Mouse (Mus musculus) midbrain, embryonic 15.5 days (tissue): ENCODE data around the gene Dpy30. TPM values are rescaled to one million over a fixed set of nuclear protein-coding genes. Genes with fewer than 3 reads are reported as not detected.
"Not testable (repeated sequence)": the region's sequence is repeated elsewhere in the genome, so short reads cannot be mapped to it uniquely, and the experiment has no call there.

Experiments
- ATAC-seq: fragments of 200-750 bp; cut with Nextera tagmentation; replicated peaks from 2 replicates; pipeline ENCODE4 v1.8.0; 2017; ENCODE audit warnings: moderate TSS enrichment
- H3K27ac ChIP-seq: fragments of 300-500 bp; sonication (generic); 2 replicates; pipeline ENCODE4 v1.5.1; 2015; ENCODE audit warnings: mild to moderate bottlenecking, inconsistent platforms
- H3K27me3 ChIP-seq: fragments of 300-500 bp; sonication (generic); replicated peaks from 2 replicates; pipeline ENCODE4 v1.6.1; 2015; ENCODE audit warnings: inconsistent platforms
- H3K36me3 ChIP-seq: fragments of 300-500 bp; sonication (generic); replicated peaks from 2 replicates; pipeline ENCODE4 v1.6.1; 2015; ENCODE audit warnings: inconsistent platforms
- H3K4me1 ChIP-seq: fragments of 300-500 bp; sonication (generic); 2 replicates; pipeline ENCODE4 v1.6.1; 2015; ENCODE audit warnings: inconsistent platforms
- H3K4me2 ChIP-seq: fragments of 300-500 bp; sonication (generic); 2 replicates; pipeline ENCODE4 v1.6.1; 2015; ENCODE audit warnings: inconsistent platforms, mild to moderate bottlenecking, moderate library complexity
- H3K4me3 ChIP-seq: fragments of 300-500 bp; sonication (generic); 2 replicates; pipeline ENCODE4 v1.5.1; 2015; ENCODE audit warnings: mild to moderate bottlenecking, inconsistent platforms
- H3K9ac ChIP-seq: fragments of 300-500 bp; sonication (generic); 2 replicates; pipeline ENCODE4 v1.6.1; 2015; ENCODE audit warnings: mild to moderate bottlenecking, inconsistent platforms
- H3K9me3 ChIP-seq: fragments of 300-500 bp; sonication (generic); 2 replicates; pipeline ENCODE4 v1.6.1; 2016; ENCODE audit warnings: inconsistent platforms
- WGBS: fragments of 180-500 bp; shearing (Covaris S2); methylation state at CpG from one replicate; pipeline ENCODE4 v1.1.7; 2015; ENCODE audit warnings: mixed read lengths; 5-methylcytosine and 5-hydroxymethylcytosine counted together
- polyA plus RNA-seq: library from polyadenylated mRNA; unstranded; fragments of >200 nt; fragmentation: Nextera tagmentation; extraction: Ambion mirVana; gene quantifications from 2 replicates; pipeline ENCODE4 v1.2.1, GENCODE M21; 2015

Dpy30 gene
- polyA plus RNA-seq, result 182 and 191 TPM in 2 replicates

- no peaks in the 10 kb centered on the region for H3K4me1 ChIP-seq
- no peak for ATAC-seq
- H3K27me3 ChIP-seq, result no peaks in the 10 kb centered on the region
- H3K9me3 ChIP-seq, result no peaks in the 10 kb centered on the region
- 78% methylated on average over 2 of the region's 2 CpGs for WGBS
- H3K4me3 ChIP-seq, result no peak within 1 kb of the TSS
- H3K4me2 ChIP-seq, result no peak within 1 kb of the TSS
- H3K9ac ChIP-seq, result no peak within 1 kb of the TSS
- no peak within 1 kb of the TSS for H3K27ac ChIP-seq
- no peaks in the 10 kb centered on the region for H3K36me3 ChIP-seq
Measured at GRCm38 (mm10) chr17:74323844-74324243, at the start of gene Dpy30. TSS of gene Dpy30 (minus strand) at chr17:74323944.

GRCm38 (mm10) chr17:74363592-74363991, 39.8 kb upstream of the Dpy30 start:
- peaks cover 11% of the 10 kb centered on the region; the same call in 1 of the 2 replicates for H3K36me3 ChIP-seq
- no peak overlapping the region for H3K4me2 ChIP-seq
- no peak overlapping the region for H3K4me3 ChIP-seq
- H3K9ac ChIP-seq, result no peak overlapping the region
- H3K27ac ChIP-seq, result no peak overlapping the region
- no peak for ATAC-seq
- H3K27me3 ChIP-seq, result no peaks in the 10 kb centered on the region
- H3K9me3 ChIP-seq, result no peaks in the 10 kb centered on the region
- WGBS, result 87% methylated on average over 1 of the region's 1 CpGs
- no peaks in the 10 kb centered on the region for H3K4me1 ChIP-seq

- Histone ChIP-seq H3K27me3 (no peaks in the 10 kb centered on the region), H3K4me3 (peak overlapping the region; percentile 100), H3K36me3 (no peaks in the 10 kb centered on the region), H3K27ac (no peak overlapping the region), H3K9ac (peak overlapping the region; percentile 7; the same call in 1 of the 2 replicates), H3K4me2 (peak overlapping the region; percentile 55), H3K4me1 (peaks cover 43% of the 10 kb centered on the region), H3K9me3 (no peaks in the 10 kb centered on the region)
- WGBS, result 30% methylated on average over 5 of the region's 5 CpGs
- ATAC-seq, result no peak
Measured at GRCm38 (mm10) chr17:74341151-74341550, 17.4 kb upstream of the Dpy30 start.

GRCm38 (mm10) chr17:74338937-74339804, 15.4 kb upstream of the Dpy30 start, which contains the start of gene Spast:
TSS of gene Spast (plus strand) at chr17:74338987.
- Histone ChIP-seq H3K4me3 (peak within 1 kb of the TSS; percentile 100), H3K4me2 (peak within 1 kb of the TSS; percentile 55), H3K27ac (peak within 1 kb of the TSS; percentile 98), H3K36me3 (no peaks in the 10 kb centered on the region), H3K27me3 (no peaks in the 10 kb centered on the region), H3K4me1 (peaks cover 43% of the 10 kb centered on the region), H3K9ac (peak within 1 kb of the TSS; percentile 99), H3K9me3 (no peaks in the 10 kb centered on the region)
- WGBS, result under 1% methylated on average over 84 of the region's 90 CpGs
- ATAC-seq, result peak; percentile 75

- Histone ChIP-seq H3K9me3 (no peaks in the 10 kb centered on the region), H3K27me3 (no peaks in the 10 kb centered on the region), H3K27ac (peak overlapping the region; percentile 98), H3K4me1 (peaks cover 43% of the 10 kb centered on the region), H3K4me3 (peak overlapping the region; percentile 100), H3K36me3 (no peaks in the 10 kb centered on the region), H3K9ac (peak overlapping the region; percentile 99), H3K4me2 (peak overlapping the region; percentile 55)
- WGBS, result 1% methylated on average over 36 of the region's 50 CpGs
- ATAC-seq, result peak; percentile 91
Measured at GRCm38 (mm10) chr17:74338225-74338931, 14.6 kb upstream of the Dpy30 start.

GRCm38 (mm10) chr17:74331049-74331676, 7.4 kb upstream of the Dpy30 start:
- H3K27ac ChIP-seq, result no peak overlapping the region
- no peaks in the 10 kb centered on the region for H3K4me1 ChIP-seq
- 83% methylated on average over 9 of the region's 9 CpGs for WGBS
- no peak overlapping the region for H3K9ac ChIP-seq
- no peak overlapping the region for H3K4me2 ChIP-seq
- H3K36me3 ChIP-seq, result no peaks in the 10 kb centered on the region
- H3K27me3 ChIP-seq, result no peaks in the 10 kb centered on the region
- H3K9me3 ChIP-seq, result no peaks in the 10 kb centered on the region
- no peak for ATAC-seq
- no peak overlapping the region for H3K4me3 ChIP-seq

- WGBS, result 43% methylated on average over 2 of the region's 2 CpGs
- not testable (repeated sequence) for H3K4me3 ChIP-seq, H3K36me3 ChIP-seq, H3K27me3 ChIP-seq, H3K27ac ChIP-seq, H3K4me2 ChIP-seq, H3K4me1 ChIP-seq, H3K9ac ChIP-seq, ATAC-seq, H3K9me3 ChIP-seq
Measured at GRCm38 (mm10) chr17:74328146-74328545, 4.4 kb upstream of the Dpy30 start.

- H3K27ac ChIP-seq, H3K4me1 ChIP-seq, H3K9me3 ChIP-seq, H3K9ac ChIP-seq, H3K36me3 ChIP-seq, H3K27me3 ChIP-seq, ATAC-seq, H3K4me2 ChIP-seq, H3K4me3 ChIP-seq: not testable (repeated sequence)
- WGBS, result 90% methylated on average over 7 of the region's 7 CpGs
Measured at GRCm38 (mm10) chr17:74327195-74327594, 3.5 kb upstream of the Dpy30 start.

GRCm38 (mm10) chr17:74322400-74323054, 1.2 kb downstream of the Dpy30 start:
- Histone ChIP-seq H3K4me1 (no peaks in the 10 kb centered on the region), H3K9ac (no peak overlapping the region), H3K9me3 (no peaks in the 10 kb centered on the region), H3K4me3 (no peak overlapping the region), H3K36me3 (no peaks in the 10 kb centered on the region), H3K4me2 (no peak overlapping the region), H3K27me3 (no peaks in the 10 kb centered on the region), H3K27ac (no peak overlapping the region)
- 51% methylated on average over 5 of the region's 5 CpGs for WGBS
- ATAC-seq, result no peak

- WGBS, result 93% methylated on average over 6 of the region's 6 CpGs
Measured at GRCm38 (mm10) chr17:74318721-74319120, 5.0 kb downstream of the Dpy30 start.

GRCm38 (mm10) chr17:74316309-74316863, 7.4 kb downstream of the Dpy30 start:
- H3K4me3 ChIP-seq, result peak overlapping the region; percentile 73
- ATAC-seq, result peak; percentile 97
- H3K9me3 ChIP-seq, result no peaks in the 10 kb centered on the region
- H3K27me3 ChIP-seq, result no peaks in the 10 kb centered on the region
- H3K27ac ChIP-seq, result peak overlapping the region; percentile 90
- peak overlapping the region; percentile 76 for H3K4me2 ChIP-seq
- H3K36me3 ChIP-seq, result 0 out of 2 replicates have a peak, but pooled peaks cover 4% of the 10 kb centered on the region
- H3K9ac ChIP-seq, result peak overlapping the region; percentile 77
- under 1% methylated on average over 48 of the region's 48 CpGs for WGBS
- peaks cover 18% of the 10 kb centered on the region for H3K4me1 ChIP-seq

More at GRCm38 (mm10) chr17:74318721-74319120, 5.0 kb downstream of the Dpy30 start:
- no peaks in the 10 kb centered on the region for H3K9me3 ChIP-seq
- no peak overlapping the region for H3K4me3 ChIP-seq
- no peak overlapping the region for H3K27ac ChIP-seq
- H3K27me3 ChIP-seq, result no peaks in the 10 kb centered on the region
- H3K9ac ChIP-seq, result no peak overlapping the region
- no peak overlapping the region for H3K4me2 ChIP-seq
- ATAC-seq, result no peak
- H3K4me1 ChIP-seq, result peaks cover 18% of the 10 kb centered on the region
- 0 out of 2 replicates have a peak, but pooled peaks cover 4% of the 10 kb centered on the region for H3K36me3 ChIP-seq
